Mouse (Mus musculus): Measurements from ENCODE around the gene Zbtb45.

DNA sequence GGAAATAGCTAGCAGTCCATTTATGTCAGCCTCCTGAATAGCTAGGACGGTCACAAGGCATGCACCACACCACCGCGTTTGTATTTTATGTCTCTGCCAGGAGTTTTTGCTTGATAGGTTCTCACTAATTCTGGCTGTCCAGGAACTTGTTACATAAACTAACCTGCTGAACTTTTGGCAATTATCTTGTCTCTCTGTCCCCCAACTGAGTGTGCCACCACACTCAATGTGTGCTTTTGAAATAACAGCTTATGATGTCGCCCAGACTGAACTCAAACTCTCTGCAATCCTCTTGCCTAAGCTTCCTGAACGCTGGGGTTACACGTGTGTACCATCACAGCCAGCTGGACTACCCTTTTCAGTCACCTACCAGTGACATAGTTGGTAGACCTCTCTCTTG lies 32.7 kb upstream of the Zbtb45 start:
- TF ChIP-seq CTCF (IDR thresholded peaks at IDR 0.05; ENCODE audit: low read depth), result no peak
- no peak for TF ChIP-seq EP300 (IDR thresholded peaks at IDR 0.05; ENCODE audit: low read depth)

Measured in liver, embryonic 14.5 days (tissue).